7 mouse cellular contexts compared by ENCODE assay signal in genomic region chr6:126166548-126167207, GRCm38 (mm10). TPM values are rescaled to one million over a fixed set of nuclear protein-coding genes. Genes with fewer than 3 reads are reported as not detected.
DNase-seq lines count a peak whose midpoint lies in the region.

TSS of gene Ntf3 (minus strand) at chr6:126166910.

- DNase-seq in Muller cell, postnatal 12 days (ENCODE audit: inconsistent ontology term) = peak; percentile 30
- peak; percentile 70 for DNase-seq in embryo, embryonic 9.5 days (ENCODE audit: extremely low spot score)
- peak; percentile 9 for DNase-seq in heart, postnatal 25 days (ENCODE audit: low spot score)
- DNase-seq in mesoderm, embryonic 11.5 days (ENCODE audit: low read depth, low spot score) = peak; percentile 77
- DNase-seq in adrenal gland, adult 8-10 months = no peak
- DNase-seq in spleen, postnatal 10 days (ENCODE audit: low spot score in 2 of 2) = no peak
- no peak for DNase-seq in ovary, postnatal 14 days (ENCODE audit: low spot score)

- intact Hi-C loops in heart, postnatal 25 days (cut with DNase I) = loop anchor here (1.0 to 5.0 kb wide), 4 partner anchors 62 to 298 kb away; no protein-coding TSS in a partner anchor

RNA-seq across cellular contexts. Expression of gene Ntf3, which starts in this region (rescaled TPM):
- total RNA-seq in heart, postnatal 25 days (2021) = 1 to 10 TPM; 2.8 to 5.2 TPM
- 1 to 10 TPM; 1.3 to 4.1 (median 2.6) TPM for total RNA-seq in adrenal gland, adult 8-10 months (2022)

Comparison
In these comparisons a context has a peak if more than half of its experiments do, and no peak if none do; other contexts are left out.
1. DNase-seq: peak in Muller cell, postnatal 12 days (single experiment), embryo, embryonic 9.5 days (single experiment), heart, postnatal 25 days (single experiment) and mesoderm, embryonic 11.5 days (single experiment); none in adrenal gland, adult 8-10 months (single experiment), spleen, postnatal 10 days (0 of 2) and ovary, postnatal 14 days (single experiment).